Mouse (Mus musculus) retina, embryonic 14.5 days (tissue): ENCODE measurements at regions not wholly inside any gene's neighbourhood (a gene's known extent, or its start where the extent isn't known, plus 50 kb on each side); places are given as distances from the start of the nearest gene placed in this dataset.
"Not testable (repeated sequence)": the region's sequence is repeated elsewhere in the genome, so short reads cannot be mapped to it uniquely, and the experiment has no call there.

ENCODE experiments used
- DNase-seq: peaks from one replicate; pipeline ENCODE4 v3.0.0-alpha.2; 2015; ENCODE audit warnings: low spot score

- DNase-seq, result no peak
Observed at GRCm38 (mm10) chr5:64697466-64697865, 105.7 kb upstream of the Klf3 start.

- DNase-seq, result no peak
Observed at GRCm38 (mm10) chr5:64698458-64699116, 104.6 kb upstream of the Klf3 start.

- DNase-seq, result no peak
Observed at GRCm38 (mm10) chr5:64700030-64700429, 103.2 kb upstream of the Klf3 start.

- DNase-seq, result no peak
Observed at GRCm38 (mm10) chr5:64701219-64701779, 101.9 kb upstream of the Klf3 start.

GRCm38 (mm10) chr5:64701780-64702231 is 101.4 kb upstream of the Klf3 start:
- no peak for DNase-seq

- not testable (repeated sequence) for DNase-seq
Observed at GRCm38 (mm10) chr5:64702404-64702803, 100.8 kb upstream of the Klf3 start.

- peak; percentile 72 for DNase-seq
Observed at GRCm38 (mm10) chr5:64703091-64703872, 99.9 kb upstream of the Klf3 start.

- DNase-seq, result no peak
Observed at GRCm38 (mm10) chr5:64704144-64704543, 99.0 kb upstream of the Klf3 start.

DNA sequence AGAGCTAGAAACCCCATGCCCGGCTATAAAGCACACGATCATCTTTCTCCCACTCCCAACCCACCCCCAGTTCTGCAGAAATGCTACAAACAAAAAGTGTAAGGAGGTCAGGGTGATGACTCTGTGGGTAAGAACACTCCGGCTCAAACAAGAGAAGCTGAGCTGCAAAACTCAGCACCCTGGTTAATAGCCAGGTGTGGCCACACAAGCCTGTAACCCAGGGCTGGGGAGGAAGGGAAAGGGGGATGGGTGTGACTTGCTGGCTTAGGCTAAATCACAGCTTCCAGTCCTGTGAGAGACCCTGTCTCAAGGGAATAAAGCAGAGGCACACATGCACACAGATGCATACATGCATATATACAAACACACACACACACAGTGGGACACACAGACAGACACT is 96.6 kb upstream of the Klf3 start:
- DNase-seq, result no peak

GRCm38 (mm10) chr5:64709146-64709545 is 94.0 kb upstream of the Klf3 start:
- peak; percentile 58 for DNase-seq

- no peak for DNase-seq
Observed at GRCm38 (mm10) chr5:64710236-64710635, 93.0 kb upstream of the Klf3 start.

DNA sequence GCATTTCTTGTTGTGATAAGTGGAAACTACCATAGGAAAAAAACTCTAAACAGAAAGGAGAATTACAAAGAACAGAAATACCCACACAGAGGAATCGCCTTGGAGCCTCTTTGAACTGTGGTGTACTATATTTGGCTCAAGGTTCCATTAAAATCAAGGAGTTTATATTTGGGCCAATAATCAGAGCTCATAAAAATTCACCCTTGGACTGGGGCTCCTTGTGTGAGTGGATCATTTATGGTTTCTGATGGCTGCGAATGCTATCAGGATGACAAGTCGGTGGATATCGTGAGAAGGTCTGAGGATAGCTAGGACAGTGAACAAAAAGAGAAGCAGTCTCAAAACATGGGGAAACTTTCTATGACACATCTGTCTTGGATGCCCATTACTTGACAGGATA is 92.2 kb upstream of the Klf3 start:
- DNase-seq, result no peak

GRCm38 (mm10) chr5:64714221-64714653 is 89.0 kb upstream of the Klf3 start:
- DNase-seq, result peak; percentile 57

DNA sequence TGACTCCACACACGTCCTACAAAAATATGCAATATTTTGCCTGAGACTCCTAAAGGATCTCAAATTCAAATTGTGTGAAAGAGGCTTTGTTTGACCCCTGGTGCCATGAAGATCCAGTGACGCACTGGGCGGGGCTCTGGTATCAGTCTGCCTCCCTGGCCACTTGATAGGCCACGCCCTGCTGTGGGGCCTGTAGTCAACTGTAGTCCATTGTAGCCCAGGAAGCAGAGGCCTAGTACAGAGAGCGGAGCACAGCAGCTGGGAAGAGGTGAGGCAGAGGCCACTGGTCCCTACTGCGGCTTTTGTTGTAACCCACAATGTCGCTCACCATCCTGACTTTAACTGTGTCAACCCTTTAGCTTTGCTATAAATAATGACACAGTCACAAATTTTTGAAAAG is 88.5 kb upstream of the Klf3 start:
- peak; percentile 49 for DNase-seq

- DNase-seq, result no peak
Observed at GRCm38 (mm10) chr5:64716551-64716950, 86.6 kb upstream of the Klf3 start.

DNA sequence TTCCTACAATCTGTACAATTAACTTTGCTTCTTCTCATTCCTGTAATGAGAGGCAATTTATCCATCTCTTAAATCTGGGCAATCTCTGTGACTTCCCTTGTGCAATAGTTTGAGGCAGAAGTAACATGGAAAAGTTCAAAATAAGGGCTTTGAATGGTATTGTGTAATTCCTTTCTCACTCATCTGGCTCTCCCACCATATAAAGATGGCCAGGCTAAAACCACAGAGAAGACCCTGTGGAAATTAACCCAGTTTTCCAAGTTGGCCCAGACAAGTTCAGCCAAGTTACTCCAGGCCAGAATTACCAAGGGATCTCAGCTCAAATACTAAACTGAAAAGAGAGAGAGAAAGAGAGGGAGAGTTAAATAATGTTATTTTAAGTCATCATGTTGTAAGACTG is 81.0 kb upstream of the Klf3 start:
- DNase-seq, result no peak

- no peak for DNase-seq
Observed at GRCm38 (mm10) chr5:64727847-64728246, 75.3 kb upstream of the Klf3 start.

DNA sequence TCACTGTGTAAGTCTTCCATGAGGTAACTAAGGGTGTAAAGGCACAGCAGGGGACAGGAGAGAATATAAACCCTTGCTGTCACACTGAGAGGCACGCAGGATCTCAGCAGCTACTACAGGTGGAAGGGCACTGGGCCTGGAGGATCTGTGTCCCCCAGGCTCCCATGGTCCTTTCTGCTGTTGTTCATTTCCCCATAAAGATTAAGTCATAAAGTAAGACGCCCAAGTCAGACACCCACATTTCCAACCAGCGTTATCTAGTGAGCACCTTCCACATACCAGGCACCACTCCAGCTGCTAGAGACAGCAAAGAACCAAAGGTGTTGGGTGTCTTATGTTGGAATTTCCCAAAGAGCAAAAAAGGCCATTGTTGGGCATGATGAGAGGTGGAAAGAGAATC is 70.8 kb upstream of the Klf3 start:
- no peak for DNase-seq

- no peak for DNase-seq
Observed at GRCm38 (mm10) chr5:64736985-64737384, 66.2 kb upstream of the Klf3 start.

GRCm38 (mm10) chr5:64738096-64738780 is 65.0 kb upstream of the Klf3 start:
- DNase-seq, result peak; percentile 31

- DNase-seq, result peak; percentile 42
Observed at GRCm38 (mm10) chr5:64738781-64739310, 64.3 kb upstream of the Klf3 start.
